Mouse (Mus musculus) thymus, adult 2 months (tissue): ENCODE measurements around the gene Odf3l2. TPM values are rescaled to one million over a fixed set of nuclear protein-coding genes. Genes with fewer than 3 reads are reported as not detected.

Experiments
- DNase-seq: peaks from one replicate; pipeline ENCODE4 v3.0.0; 2021
- H3K27ac ChIP-seq: fragments of 200-500 bp; 2 replicates; pipeline ENCODE4 v1.5.1; 2012; ENCODE audit warnings: low read length, control low read depth; ENCODE audit not compliant: control insufficient read depth, insufficient read depth
- H3K27me3 ChIP-seq: fragments of 200-500 bp; 2 replicates; pipeline ENCODE4 v1.6.1; 2012; ENCODE audit warnings: mild to moderate bottlenecking, low read length, moderate library complexity, mixed read lengths; ENCODE audit not compliant: control insufficient read depth, insufficient read depth
- H3K36me3 ChIP-seq: fragments of 200-500 bp; 2 replicates; pipeline ENCODE4 v1.6.1; 2012; ENCODE audit warnings: mild to moderate bottlenecking, low read length, moderate library complexity; ENCODE audit not compliant: control insufficient read depth, insufficient read depth
- H3K4me1 ChIP-seq: fragments of 200-500 bp; replicated peaks from 2 replicates; pipeline ENCODE4 v1.6.1; 2012; ENCODE audit warnings: low read length; ENCODE audit not compliant: control insufficient read depth, insufficient read depth
- H3K4me3 ChIP-seq: fragments of 200-500 bp; 2 replicates; pipeline ENCODE4 v1.5.1; 2012; ENCODE audit warnings: mild to moderate bottlenecking, low read length, control low read depth, moderate library complexity; ENCODE audit not compliant: control insufficient read depth, insufficient read depth
- CTCF ChIP-seq: fragments of 200-500 bp; IDR thresholded peaks from 2 replicates; pipeline ENCODE4 v1.5.1; 2012; ENCODE audit warnings: mild to moderate bottlenecking, control low read depth, low read length, moderate library complexity, borderline replicate concordance; ENCODE audit not compliant: control insufficient read depth, poor library complexity, insufficient read depth; ENCODE audit errors: extremely low read depth
- POLR2A ChIP-seq: fragments of 200-500 bp; IDR thresholded peaks from 2 replicates; pipeline ENCODE4 v1.6.1; 2012; ENCODE audit warnings: mild to moderate bottlenecking, low read length, control low read depth, moderate library complexity; ENCODE audit not compliant: control insufficient read depth, poor library complexity, insufficient read depth; ENCODE audit errors: extremely low read depth
- WGBS: fragments of 180-500 bp; shearing (Covaris S2); methylation state at CpG from one replicate; pipeline ENCODE4 v1.1.7; 2018; 5-methylcytosine and 5-hydroxymethylcytosine counted together
- polyA plus RNA-seq: library from polyadenylated mRNA; depleted of rRNA; stranded (reverse); fragments of >200 nt; gene quantifications from 2 replicates; pipeline ENCODE4 v1.2.3, GENCODE M21; 2012

The Odf3l2 gene
- polyA plus RNA-seq, 1 experiment = 0.18 TPM

GRCm38 (mm10) chr10:79631432-79631831 is 14.1 kb downstream of the Odf3l2 start:
- 83% methylated on average over 4 of the region's 4 CpGs for WGBS
- no peak overlapping the region for H3K4me3 ChIP-seq
- no peak for TF ChIP-seq CTCF
- TF ChIP-seq POLR2A = no peak
- no peaks in the 10 kb centered on the region for H3K36me3 ChIP-seq
- H3K4me1 ChIP-seq = no peaks in the 10 kb centered on the region
- DNase-seq = no peak
- H3K27me3 ChIP-seq = no peaks in the 10 kb centered on the region; the same call in 1 of the 2 replicates
- no peak overlapping the region for H3K27ac ChIP-seq

- H3K27ac ChIP-seq = no peak overlapping the region
- H3K4me3 ChIP-seq = no peak overlapping the region
- 85% methylated on average over 5 of the region's 5 CpGs for WGBS
- no peak for DNase-seq
- no peaks in the 10 kb centered on the region for H3K27me3 ChIP-seq
- H3K4me1 ChIP-seq = no peaks in the 10 kb centered on the region
- no peaks in the 10 kb centered on the region for H3K36me3 ChIP-seq
- TF ChIP-seq POLR2A (no peak), CTCF (no peak)
These were observed 17.2 kb downstream of the Odf3l2 start for GRCm38 (mm10) chr10:79628377-79628776.

GRCm38 (mm10) chr10:79626156-79626555 is 19.4 kb downstream of the Odf3l2 start:
- no peak for DNase-seq
- WGBS = 93% methylated on average over 10 of the region's 10 CpGs
- no peak for TF ChIP-seq CTCF
- TF ChIP-seq POLR2A = no peak
- Histone ChIP-seq H3K4me3 (no peak overlapping the region), H3K4me1 (no peaks in the 10 kb centered on the region), H3K36me3 (no peaks in the 10 kb centered on the region), H3K27me3 (no peaks in the 10 kb centered on the region), H3K27ac (no peak overlapping the region)

- Histone ChIP-seq H3K4me3 (no peak overlapping the region), H3K27ac (no peak overlapping the region), H3K27me3 (no peaks in the 10 kb centered on the region), H3K4me1 (no peaks in the 10 kb centered on the region), H3K36me3 (no peaks in the 10 kb centered on the region)
- 83% methylated on average over 9 of the region's 9 CpGs for WGBS
- TF ChIP-seq POLR2A = no peak
- no peak for TF ChIP-seq CTCF
- DNase-seq = no peak
These were observed 20.1 kb downstream of the Odf3l2 start for GRCm38 (mm10) chr10:79625398-79625797.

GRCm38 (mm10) chr10:79623950-79624349 is 21.6 kb downstream of the Odf3l2 start:
- H3K27me3 ChIP-seq = no peaks in the 10 kb centered on the region
- no peak overlapping the region for H3K27ac ChIP-seq
- no peaks in the 10 kb centered on the region for H3K4me1 ChIP-seq
- no peak for DNase-seq
- H3K36me3 ChIP-seq = no peaks in the 10 kb centered on the region
- 77% methylated on average over 12 of the region's 12 CpGs for WGBS
- no peak for TF ChIP-seq CTCF
- no peak for TF ChIP-seq POLR2A
- H3K4me3 ChIP-seq = no peak overlapping the region

- 94% methylated on average over 5 of the region's 5 CpGs for WGBS
- Histone ChIP-seq H3K27me3 (peaks cover 12% of the 10 kb centered on the region; the same call in 1 of the 2 replicates), H3K4me3 (no peak overlapping the region), H3K4me1 (peaks cover 4% of the 10 kb centered on the region), H3K36me3 (no peaks in the 10 kb centered on the region), H3K27ac (no peak overlapping the region)
- TF ChIP-seq CTCF (no peak), POLR2A (no peak)
- no peak for DNase-seq
These were observed 29.2 kb downstream of the Odf3l2 start for GRCm38 (mm10) chr10:79616376-79616775.

GRCm38 (mm10) chr10:79615860-79616259 is 29.7 kb downstream of the Odf3l2 start:
- H3K4me3 ChIP-seq = no peak overlapping the region
- no peak for DNase-seq
- peaks cover 4% of the 10 kb centered on the region for H3K4me1 ChIP-seq
- TF ChIP-seq POLR2A (no peak), CTCF (no peak)
- H3K36me3 ChIP-seq = no peaks in the 10 kb centered on the region
- no peak overlapping the region for H3K27ac ChIP-seq
- peaks cover 15% of the 10 kb centered on the region; the same call in 1 of the 2 replicates for H3K27me3 ChIP-seq
- 44% methylated on average over 8 of the region's 8 CpGs for WGBS
